Comparison of ENCODE assay signal across 8 mouse cellular contexts in genomic region chr5:129008412-129008826, GRCm38 (mm10). TPM values are rescaled to one million over a fixed set of nuclear protein-coding genes. Genes with fewer than 3 reads are reported as not detected.
A peak's percentile ranks its signal among the peaks of the same experiment; 100 is the strongest.
DNase-seq lines count a peak whose midpoint lies in the region; ATAC-seq lines count a peak whose summit lies in the region.

Gene Stx2 (minus strand): TSS chr5:129008574.

- H3K27ac ChIP-seq in hindbrain, embryonic 15.5 days (replicated peaks) = peak within 1 kb of the TSS; percentile 53

- H3K4me3 ChIP-seq in hindbrain, embryonic 15.5 days = peak within 1 kb of the TSS; percentile 55

- no peaks in the 10 kb centered on the region for H3K9me3 ChIP-seq in hindbrain, embryonic 15.5 days

- peak within 1 kb of the TSS; percentile 69 for H3K4me2 ChIP-seq in hindbrain, embryonic 15.5 days

- no peaks in the 10 kb centered on the region for H3K27me3 ChIP-seq in hindbrain, embryonic 15.5 days

- H3K36me3 ChIP-seq in hindbrain, embryonic 15.5 days = no peaks in the 10 kb centered on the region

- H3K9ac ChIP-seq in hindbrain, embryonic 15.5 days = peak within 1 kb of the TSS; percentile 68

- DNase-seq in ZHBTc4 (ENCODE audit: low read depth, low spot score) = peak; percentile 95
- peak; percentile 70 to 83 for DNase-seq in cerebellum, postnatal 4 days (ENCODE audit: low spot score in 2 of 2)
- peak; percentile 91 for DNase-seq in gastrocnemius, adult 18-20 months (ENCODE audit: low spot score)
- peak; percentile 85 for DNase-seq in left cerebral cortex, adult 11 months (ENCODE audit: low spot score)
- peak; percentile 94 for DNase-seq in lung, postnatal 36 days
- DNase-seq in retina, embryonic 14.5 days (ENCODE audit: low spot score) = peak; percentile 93
- DNase-seq in thymus, postnatal 36 days = peak; percentile 92 to 94

- 1% methylated on average over 25 of the region's 39 CpGs for WGBS in hindbrain, embryonic 15.5 days

- ATAC-seq in hindbrain, embryonic 15.5 days (ENCODE audit: low FRiP score, low read depth) = peak; percentile 85

- H3K4me1 ChIP-seq in hindbrain, embryonic 15.5 days (replicated peaks) = peaks cover 30% of the 10 kb centered on the region

RNA-seq across cellular contexts. Expression of gene Stx2, which starts in this region (rescaled TPM):
- 1 to 10 TPM; 4.5 to 6.6 TPM for total RNA-seq in gastrocnemius, adult 18-20 months (2021)
- polyA plus RNA-seq in hindbrain, embryonic 15.5 days (2015; fragmentation: Nextera tagmentation; extraction: Ambion mirVana) = 16.8 and 17.9 TPM in 2 replicates

Comparison
In these comparisons a context has a peak if more than half of its experiments do, and no peak if none do; other contexts are left out.
1. Peak in every context shown above with its lines: DNase-seq, ATAC-seq, H3K4me3 ChIP-seq and H3K27ac ChIP-seq.